Mouse (Mus musculus) spleen, embryonic (tissue): ENCODE results near the gene Dpy19l3.

Source experiments
- CTCF ChIA-PET: fragments of 350-600 bp; sonication (Branson Sonifier 250); formaldehyde crosslinking; loops from one replicate; lab custom pipeline; 2022; lab: Charles Lee

Dpy19l3 gene

GRCm38 (mm10) chr7:35636874-35637273 lies 117.4 kb downstream of the Dpy19l3 start:
- CTCF ChIA-PET, result no interaction called here

DNA sequence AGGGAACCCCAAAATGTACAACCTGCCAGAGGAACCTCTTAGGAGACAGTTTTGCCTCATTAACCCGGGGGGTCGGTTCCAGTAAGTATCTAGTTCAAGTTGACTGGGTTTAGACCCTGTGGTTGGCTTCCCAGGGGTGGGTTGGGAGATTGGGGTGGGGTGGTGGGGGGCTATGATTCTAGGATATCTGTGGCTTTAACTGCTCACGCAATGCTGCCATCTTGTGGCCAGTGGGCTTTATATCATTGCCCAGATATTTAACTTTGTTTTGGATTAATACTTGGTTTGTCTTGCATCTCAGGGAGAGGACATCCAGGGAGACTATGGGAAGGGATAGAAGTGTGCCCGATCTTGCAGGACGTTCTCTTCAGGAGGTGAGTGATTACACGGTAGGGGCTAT lies 118.0 kb downstream of the Dpy19l3 start:
- CTCF ChIA-PET, result no interaction called here
